Mouse (Mus musculus) gastrocnemius, postnatal 14 days (tissue): Measurements from ENCODE around the gene Dpp6. TPM values are rescaled to one million over a fixed set of nuclear protein-coding genes. Genes with fewer than 3 reads are reported as not detected.

ENCODE experiments used
- DNase-seq: peaks from one replicate; pipeline ENCODE4 v3.0.0; 2021; ENCODE audit warnings: mixed read lengths
- intact Hi-C: fragments of 180-260 bp; cut with DNase I; formaldehyde crosslinking; loops from one replicate; pipeline ENCODE4 v1.15.1; 2025; ENCODE audit warnings: low total_unique reads
- total RNA-seq, 2 experiments: library from RNA; stranded (reverse); gene quantifications; 2 replicates each; pipeline ENCODE4 v1.2.3; 2021

Dpp6 gene
- total RNA-seq, 2 experiments from 2014 or later: 2.3 TPM

DNA sequence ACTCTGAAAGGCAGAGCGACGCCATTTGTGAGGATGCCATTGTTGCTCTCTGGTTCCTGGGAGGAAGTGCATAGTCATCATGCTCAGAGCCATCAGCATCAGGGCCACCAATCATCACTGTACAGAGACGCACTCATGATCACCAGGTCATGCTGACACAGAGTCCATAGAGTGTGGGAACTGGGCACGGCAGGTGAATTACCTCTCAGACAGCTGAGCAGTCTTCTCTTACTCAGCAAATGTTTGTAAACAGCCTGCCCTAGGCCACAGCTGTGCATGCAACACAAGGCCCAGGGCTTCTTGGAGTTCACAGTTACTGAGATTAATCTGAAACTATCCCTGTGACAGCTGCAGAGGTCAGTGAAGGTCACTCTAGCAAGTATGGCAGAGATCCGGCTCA is 124.5 kb downstream of the Dpp6 start:
- intact Hi-C loops: no loop called here
- DNase-seq: no peak

- intact Hi-C loops: no loop called here
These were observed 128.3 kb downstream of the Dpp6 start for GRCm38 (mm10) chr5:26945169-26945920.

GRCm38 (mm10) chr5:26969941-26970590 is 153.1 kb downstream of the Dpp6 start:
- DNase-seq: no peak
- intact Hi-C loops: no loop called here

More at GRCm38 (mm10) chr5:26945169-26945920, 128.3 kb downstream of the Dpp6 start:
- DNase-seq: no peak

DNA sequence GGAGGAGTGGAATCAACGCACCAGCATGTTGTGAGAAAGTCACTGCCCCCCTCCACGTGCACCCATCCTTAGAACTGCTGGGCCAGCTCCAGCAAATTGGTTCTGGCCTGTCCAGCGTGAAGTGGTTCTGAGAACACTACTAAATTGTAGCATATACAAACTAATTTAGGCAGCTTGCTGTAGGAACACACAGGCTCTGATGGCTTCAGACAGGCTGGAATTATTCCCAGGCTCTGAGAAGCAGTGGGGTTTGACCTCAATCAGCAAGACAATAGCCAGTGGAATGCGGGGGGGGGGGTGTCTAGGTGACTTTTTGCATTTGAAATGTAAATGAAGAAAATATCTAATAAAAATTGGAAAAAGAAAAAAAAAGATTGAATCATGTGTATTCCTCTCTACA is 156.2 kb downstream of the Dpp6 start:
- intact Hi-C loops: no loop called here
- DNase-seq: no peak

GRCm38 (mm10) chr5:26979348-26979747 is 162.3 kb downstream of the Dpp6 start:
- intact Hi-C loops: no loop called here

GRCm38 (mm10) chr5:26979755-26980154 is 162.8 kb downstream of the Dpp6 start:
- intact Hi-C loops: no loop called here
- no peak for DNase-seq

More at GRCm38 (mm10) chr5:26979348-26979747, 162.3 kb downstream of the Dpp6 start:
- no peak for DNase-seq

DNA sequence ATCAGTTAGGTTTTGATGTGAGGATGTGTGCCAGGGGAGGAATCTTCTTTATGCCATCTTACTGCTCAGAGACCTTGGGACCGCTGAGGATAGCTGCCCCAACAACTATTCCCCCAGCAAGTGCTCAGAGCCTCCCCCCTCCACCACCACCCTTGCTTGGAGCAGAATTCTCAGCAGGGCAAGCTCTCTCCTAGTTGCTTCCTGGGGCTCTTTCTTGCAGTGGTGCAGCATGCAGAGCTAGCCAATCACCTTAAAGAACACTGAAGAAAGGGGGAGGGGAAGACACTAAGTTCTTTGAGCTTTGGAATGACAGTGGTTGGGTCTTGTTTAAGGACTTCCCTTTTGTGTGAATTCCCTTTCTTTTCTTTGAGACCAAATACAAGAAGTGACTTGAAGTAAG is 168.1 kb downstream of the Dpp6 start:
- DNase-seq: no peak
- intact Hi-C loops: no loop called here

DNA sequence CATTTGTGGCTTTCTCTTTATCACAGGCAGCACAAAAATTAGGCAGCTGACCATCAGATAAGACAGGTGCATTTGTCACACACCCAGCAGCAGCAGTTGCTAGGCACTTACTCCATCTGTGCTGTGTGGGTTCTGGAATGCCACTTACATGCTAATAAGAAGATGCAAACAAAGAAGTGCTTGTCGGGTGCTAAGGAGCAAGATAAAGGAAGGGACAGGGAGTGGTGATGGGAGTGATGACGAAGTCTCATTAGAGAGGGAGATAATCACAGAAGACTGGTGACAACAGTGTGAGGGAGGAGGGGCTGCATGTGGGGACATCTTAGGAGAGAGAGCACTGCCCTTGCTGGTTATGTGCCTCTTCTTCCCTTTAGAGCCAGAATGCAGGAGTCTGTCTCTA is 174.6 kb downstream of the Dpp6 start:
- intact Hi-C loops: no loop called here
- DNase-seq: no peak

- intact Hi-C loops: no loop called here
- DNase-seq: no peak
These were observed 186.5 kb downstream of the Dpp6 start for GRCm38 (mm10) chr5:27003537-27003936.

DNA sequence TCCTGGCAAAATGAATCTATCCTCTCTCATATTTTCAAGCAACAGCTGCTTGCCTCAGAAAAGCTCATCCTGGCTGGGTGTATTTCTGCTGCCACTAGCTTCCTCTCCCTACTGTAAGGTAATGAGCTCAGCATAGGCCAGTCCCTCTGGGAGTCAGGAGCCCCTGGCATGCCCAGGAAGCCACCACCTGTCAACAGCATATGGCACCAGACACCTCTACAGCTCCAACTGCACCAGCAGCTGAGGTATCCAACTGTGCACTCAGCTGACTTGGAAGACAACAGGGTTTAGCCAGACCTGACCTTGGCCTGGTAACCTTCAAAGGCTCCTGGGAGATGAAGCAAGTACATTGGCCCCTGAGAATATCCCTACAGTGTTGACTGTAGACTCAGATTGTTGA is 192.2 kb downstream of the Dpp6 start:
- intact Hi-C loops: no loop called here
- no peak for DNase-seq

DNA sequence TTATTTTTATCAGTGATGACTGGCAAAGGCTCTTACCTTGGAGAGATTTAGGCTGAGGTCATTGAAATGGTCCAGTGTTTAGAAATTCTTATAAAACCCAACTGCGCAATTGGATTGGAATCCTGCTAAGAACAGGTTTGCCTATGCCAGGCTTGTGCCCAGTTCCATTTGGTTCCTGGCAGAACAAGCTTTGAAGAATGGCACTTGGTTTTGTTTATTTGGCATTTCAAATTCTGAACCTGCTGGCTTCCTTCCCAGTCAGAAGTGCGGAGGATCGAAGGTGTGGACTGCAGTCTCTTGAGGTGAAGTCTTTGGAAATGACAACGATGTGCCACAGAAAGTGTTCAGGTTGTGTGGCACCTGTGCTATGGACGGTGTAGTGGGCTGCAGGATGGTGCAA is 193.6 kb downstream of the Dpp6 start:
- DNase-seq: no peak
- intact Hi-C loops: no loop called here

DNA sequence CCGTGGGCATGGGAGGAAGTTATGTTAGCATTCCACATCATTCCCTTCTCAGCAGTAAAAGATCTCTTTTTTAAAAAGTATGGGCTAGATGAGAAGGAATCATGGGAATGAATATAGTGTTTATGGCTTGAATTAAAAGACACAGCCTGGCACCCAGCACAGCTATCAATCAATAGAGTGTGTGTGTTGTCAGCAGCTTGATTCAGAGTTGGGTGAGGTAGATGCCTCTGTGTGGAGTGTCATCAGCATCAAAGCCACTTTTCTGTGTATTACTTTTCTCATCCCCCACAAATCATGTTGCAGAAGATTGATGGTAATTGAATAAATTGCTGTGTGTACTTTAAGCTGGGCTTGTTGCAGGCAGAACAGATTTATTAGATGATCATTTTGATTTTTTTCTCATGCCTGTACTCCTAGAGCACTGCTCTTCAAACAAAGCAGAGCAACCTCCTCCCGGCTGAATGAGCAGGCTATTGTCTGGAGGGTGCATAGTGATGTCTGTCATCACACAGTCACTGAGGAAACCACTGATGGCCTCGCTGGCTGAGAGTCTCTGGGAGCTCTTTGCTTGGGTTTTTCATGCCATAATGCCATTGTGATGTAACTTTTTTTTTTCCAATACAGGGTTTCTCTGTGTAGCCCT is 201.4 kb downstream of the Dpp6 start:
- intact Hi-C loops: no loop called here

GRCm38 (mm10) chr5:27028611-27029010 is 211.6 kb downstream of the Dpp6 start:
- intact Hi-C loops: no loop called here
- no peak for DNase-seq

More for the DNA sequence above, 201.4 kb downstream of the Dpp6 start:
- DNase-seq: no peak

DNA sequence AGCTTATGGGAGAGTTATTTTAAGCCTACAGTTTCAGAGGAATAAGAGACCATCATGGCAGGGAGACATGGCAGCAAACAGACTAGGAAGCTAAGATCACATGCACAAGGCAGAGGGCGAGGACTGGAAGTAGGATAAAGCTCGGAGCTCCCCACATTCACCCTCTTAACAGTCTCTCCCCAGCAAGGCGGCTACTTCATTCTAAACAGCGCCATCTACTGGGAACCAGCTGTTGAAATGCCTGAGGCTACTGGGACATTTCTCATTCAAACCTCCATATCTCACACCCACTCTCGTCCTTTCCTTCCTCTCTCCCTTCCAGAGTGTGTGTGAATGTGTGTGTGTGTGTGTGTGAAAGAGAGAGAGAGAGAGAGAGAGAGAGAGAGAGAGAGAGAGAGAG is 212.8 kb downstream of the Dpp6 start:
- DNase-seq: no peak
- intact Hi-C loops: no loop called here

- DNase-seq: no peak
- intact Hi-C loops: no loop called here
These were observed 217.9 kb downstream of the Dpp6 start for GRCm38 (mm10) chr5:27034858-27035257.

DNA sequence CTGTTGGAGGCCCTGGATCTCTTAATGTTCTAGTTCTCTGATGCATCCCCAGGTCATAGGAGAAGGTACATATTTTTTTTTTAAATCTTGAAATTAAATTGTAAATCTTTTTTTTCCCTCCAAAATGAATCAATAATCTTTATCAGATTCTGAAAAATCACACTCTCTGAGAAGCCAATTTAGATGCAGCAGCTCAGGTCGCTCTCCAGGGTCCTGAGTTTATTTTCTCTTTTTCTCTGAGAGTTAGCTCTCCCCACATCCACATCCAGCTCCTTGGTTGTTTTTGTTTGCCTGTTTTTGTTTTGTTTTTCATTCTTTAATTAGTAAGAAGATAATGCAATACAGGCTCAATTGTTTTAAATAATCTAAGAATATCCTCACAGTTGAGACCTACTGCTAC is 218.3 kb downstream of the Dpp6 start:
- DNase-seq: no peak

DNA sequence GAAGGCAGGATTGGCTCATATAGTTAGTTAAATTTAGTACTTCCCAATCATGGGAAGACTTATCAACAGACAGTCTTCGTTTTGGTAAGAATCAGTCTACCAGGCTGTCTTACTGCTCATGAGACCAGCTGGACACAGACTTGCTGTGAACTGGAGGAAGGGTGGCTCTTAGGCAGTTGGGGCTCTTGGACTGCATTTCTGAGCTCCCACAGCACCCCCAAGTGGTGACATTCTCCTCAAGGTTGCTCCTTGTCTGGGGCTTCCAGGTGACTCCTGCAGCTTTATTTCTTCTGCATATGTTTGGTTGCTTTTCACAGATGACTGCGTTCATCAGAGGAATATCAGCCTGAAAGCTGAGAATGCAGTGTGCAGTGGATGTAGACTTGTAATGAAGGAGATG is 218.9 kb downstream of the Dpp6 start:
- intact Hi-C loops: no loop called here
- DNase-seq: no peak

More for the DNA sequence above, 218.3 kb downstream of the Dpp6 start:
- intact Hi-C loops: no loop called here

- intact Hi-C loops: no loop called here
- DNase-seq: no peak
These were observed 220.8 kb downstream of the Dpp6 start for GRCm38 (mm10) chr5:27037796-27038195.

- intact Hi-C loops: no loop called here
- no peak for DNase-seq
These were observed 231.2 kb downstream of the Dpp6 start for GRCm38 (mm10) chr5:27048167-27048566.

GRCm38 (mm10) chr5:27048926-27049325 is 231.9 kb downstream of the Dpp6 start:
- intact Hi-C loops: no loop called here
- no peak for DNase-seq
